Mouse (Mus musculus): Measurements from ENCODE around the gene Sco1. TPM values are rescaled to one million over a fixed set of nuclear protein-coding genes. Genes with fewer than 3 reads are reported as not detected.
"Not testable (repeated sequence)": the region's sequence is repeated elsewhere in the genome, so short reads cannot be mapped to it uniquely, and the experiment has no call there.

The Sco1 gene
- 6.2 and 7.4 TPM in 2 replicates for polyA plus RNA-seq (2012; rRNA removed)

DNA sequence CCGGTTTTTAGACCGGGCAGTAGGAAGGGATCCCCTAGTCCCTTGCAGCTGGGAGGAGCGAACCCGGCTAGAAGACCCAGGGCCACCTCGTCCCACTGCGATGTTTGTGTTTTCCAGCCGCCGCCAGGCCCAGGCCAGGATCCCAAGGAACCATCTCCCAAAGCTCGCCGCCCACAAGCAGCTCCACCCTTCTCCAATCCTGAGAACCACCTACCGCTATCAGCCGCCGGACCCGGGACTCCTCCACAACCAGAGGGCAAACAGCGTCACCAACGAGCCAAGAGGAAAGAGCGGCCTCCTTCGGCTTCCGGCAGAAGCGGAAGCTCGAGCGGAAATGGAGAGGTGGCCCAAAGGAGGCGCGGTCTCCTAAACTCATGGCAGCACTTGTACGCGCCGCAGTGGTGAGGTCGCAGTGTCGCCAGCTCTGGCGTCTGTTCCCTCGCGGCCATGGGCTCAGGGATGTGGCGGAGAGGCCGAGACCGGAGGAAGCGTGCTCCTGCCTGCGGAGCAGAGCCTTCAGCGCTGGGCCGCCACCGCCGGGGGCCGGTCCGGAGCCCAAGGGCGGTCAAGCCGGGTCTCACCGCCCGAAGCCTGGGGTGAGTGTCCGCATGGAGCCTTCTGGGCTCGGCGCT, at the start of gene Sco1, which contains the start of gene Adprm:
Gene Sco1 (plus strand): TSS at position 350 of the 632 bp plus-strand sequence.
Gene Adprm (minus strand): TSS at position 274 of the 632 bp plus-strand sequence.
- peak; percentile 82 to 91 for DNase-seq (ENCODE audit: extremely low spot score in 1 of 2, low spot score in 1 of 2)

DNA sequence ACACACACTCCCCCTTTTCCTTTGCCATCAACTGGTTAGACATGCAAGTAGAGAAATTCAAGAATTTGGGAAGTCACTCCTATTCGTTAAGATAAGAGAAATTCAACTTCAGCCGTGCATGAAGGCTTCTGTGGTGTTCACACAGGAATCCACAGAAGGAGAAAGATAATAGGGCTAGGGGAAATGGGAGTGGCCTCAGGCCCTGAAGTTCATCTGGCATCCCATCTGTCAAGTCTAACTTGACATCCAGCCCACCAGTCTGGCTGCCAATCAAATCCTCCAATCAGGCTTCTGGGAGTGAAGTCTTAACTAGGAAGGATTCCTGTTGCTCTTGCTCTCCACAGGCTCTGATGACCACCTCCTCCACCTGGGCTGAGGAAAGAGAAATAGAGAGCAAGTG, 49.6 kb upstream of the Sco1 start:
- DNase-seq (ENCODE audit: extremely low spot score in 1 of 2, low spot score in 1 of 2): no peak

DNA sequence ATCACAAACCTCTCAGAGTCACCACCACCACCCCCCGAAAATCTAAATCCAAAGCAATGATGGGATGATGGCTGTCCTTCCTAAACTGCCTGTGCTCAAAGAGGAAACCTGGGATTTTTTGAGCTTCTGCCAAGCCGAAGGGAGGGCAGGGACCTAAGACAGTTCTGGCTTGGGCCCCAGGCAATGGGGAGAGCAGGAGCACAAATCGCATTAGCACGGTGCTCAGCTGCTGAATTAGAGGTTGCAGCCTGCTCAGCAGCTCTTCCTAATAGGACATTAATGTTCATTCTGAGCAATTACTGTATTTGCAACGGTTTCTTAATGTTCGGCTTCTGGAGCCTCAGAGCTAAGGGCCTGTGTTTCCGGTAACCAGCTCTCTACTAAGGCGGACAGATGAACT, 44.5 kb upstream of the Sco1 start:
- no peak for DNase-seq (ENCODE audit: extremely low spot score in 1 of 2, low spot score in 1 of 2)

DNA sequence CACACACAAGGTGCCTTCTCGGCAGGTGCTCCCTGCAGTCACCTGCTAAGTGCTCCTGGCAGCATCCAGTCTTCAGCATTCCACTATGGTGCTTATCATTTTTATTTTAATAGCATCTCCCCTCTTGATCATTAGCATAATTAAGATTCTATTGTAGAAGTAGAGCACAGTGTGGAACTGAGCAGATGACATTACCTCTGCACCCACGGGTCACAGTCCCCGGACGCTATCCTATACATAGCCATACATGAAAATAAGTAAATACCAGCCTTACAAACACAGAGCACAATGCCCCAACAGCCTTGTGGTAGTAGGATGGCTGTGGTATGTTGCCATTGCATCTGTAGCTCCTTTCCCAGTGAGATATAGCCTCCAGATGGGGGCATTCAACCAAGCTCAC, 43.9 kb upstream of the Sco1 start:
- DNase-seq (ENCODE audit: extremely low spot score in 1 of 2, low spot score in 1 of 2): no peak

DNA sequence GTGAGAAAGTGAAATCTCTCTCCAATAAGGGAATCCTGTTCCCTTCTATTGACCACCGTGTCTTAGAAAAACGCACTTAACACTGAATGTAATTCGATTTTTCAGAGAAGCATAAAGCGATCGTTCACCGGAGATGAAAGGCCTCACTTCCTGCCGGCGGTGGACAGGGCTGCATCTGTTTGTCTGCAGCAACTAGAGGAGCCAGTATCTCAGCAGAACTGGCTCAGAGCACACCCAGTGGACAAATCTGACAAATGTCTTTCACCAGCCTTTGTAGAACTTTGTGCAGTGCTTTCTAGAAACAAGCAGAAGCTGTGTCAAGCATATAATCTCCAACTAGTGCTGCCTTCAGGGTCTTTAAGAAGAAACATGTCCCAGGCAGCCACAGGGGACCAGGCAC, 42.0 kb upstream of the Sco1 start:
- DNase-seq (ENCODE audit: extremely low spot score in 1 of 2, low spot score in 1 of 2): peak in 1 of 2 experiments; percentile 35

DNA sequence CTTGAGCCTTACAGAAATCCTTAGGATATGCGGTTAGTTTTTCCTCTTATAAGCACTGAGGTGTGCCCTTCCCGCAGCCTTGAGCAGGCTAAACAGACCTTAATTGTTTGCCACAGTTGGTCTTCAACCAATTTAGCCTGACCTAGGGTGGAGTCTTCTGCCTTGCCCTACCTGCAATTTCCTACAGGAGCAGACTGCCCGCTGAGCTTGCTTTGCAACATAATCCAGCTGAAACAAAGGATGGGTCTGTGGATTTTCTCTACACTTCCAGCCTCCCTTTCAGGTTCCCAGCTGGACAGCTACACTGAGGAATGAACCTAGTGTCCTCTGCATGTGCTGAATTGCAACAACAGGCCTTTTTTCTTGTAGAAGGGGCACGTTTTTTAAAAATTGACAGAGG, 40.8 kb upstream of the Sco1 start:
- no peak for DNase-seq (ENCODE audit: extremely low spot score in 1 of 2, low spot score in 1 of 2)

DNA sequence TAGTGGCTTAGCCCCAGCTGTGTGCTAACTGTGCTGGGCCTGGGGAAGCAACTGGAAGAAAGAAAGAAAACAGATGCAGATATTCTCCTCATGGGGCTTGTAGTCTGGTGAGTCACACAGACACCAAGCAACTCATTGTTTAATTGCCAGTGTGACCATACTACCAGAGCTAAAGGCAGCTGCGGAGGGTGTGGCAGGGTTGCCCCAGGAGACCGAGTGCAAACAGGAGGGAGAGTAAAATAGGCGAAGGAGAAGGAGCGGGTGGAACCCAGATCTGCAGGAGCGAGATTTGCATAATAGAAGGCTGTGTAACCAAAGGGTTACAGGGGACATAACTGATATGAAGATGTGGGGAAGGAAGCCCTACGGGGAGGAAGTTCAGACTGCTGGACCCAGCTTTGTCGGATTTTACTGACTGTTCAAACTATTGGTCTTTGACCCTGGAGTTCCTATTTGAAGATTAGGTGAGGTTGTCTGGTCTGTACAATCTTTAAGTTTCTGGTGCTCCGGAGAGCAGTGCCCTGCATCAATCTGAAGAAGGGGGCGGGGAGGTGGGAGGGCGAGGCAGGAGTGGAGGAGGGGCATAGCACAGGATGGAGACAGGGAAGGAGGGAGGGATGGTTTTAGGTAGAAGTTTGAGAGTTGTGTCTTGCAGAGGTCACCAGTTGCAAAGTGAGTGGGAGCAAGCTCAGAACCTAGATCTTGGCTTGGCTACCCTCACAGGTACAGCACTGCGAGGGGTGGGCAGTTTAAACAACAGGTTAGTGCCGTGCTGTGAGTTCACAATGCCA, 34.5 kb upstream of the Sco1 start:
- DNase-seq (ENCODE audit: extremely low spot score in 1 of 2, low spot score in 1 of 2): no peak

DNA sequence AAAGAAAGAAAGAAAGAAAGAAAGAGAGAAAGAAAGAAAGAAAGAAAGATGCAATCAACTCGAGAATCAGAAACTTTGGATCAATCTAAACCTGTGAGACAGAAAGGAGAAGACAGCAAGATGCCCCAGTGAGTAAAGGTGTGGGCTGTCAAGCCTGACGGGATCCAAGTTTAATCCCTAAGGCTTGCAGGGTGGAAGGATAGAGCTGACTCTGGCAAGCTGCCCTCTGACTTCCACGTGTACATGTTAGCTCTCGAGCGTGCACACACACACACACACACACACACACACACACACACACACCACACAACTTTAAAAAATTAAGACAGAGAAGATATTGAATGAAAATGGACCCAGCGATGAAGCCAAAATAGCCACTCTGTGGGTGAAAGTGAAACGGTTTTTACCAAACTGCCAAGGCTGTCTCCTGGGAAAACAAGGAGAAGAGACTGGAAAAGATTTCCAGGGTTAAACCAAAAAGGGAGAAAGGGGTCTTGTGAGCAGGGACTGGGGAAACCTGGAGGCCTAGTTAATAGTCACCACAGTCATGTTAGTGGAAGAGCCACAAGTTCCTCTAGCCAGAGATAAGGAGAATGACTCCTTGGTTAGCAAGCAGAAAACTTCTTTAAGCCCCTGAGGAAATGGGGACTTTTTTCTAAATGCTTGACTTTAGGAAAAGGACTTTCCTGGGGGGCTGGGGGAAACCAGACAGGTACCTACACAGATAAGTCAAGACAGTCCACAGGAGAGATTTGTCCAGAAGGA, 32.6 kb upstream of the Sco1 start:
- no peak for DNase-seq (ENCODE audit: extremely low spot score in 1 of 2, low spot score in 1 of 2)

DNA sequence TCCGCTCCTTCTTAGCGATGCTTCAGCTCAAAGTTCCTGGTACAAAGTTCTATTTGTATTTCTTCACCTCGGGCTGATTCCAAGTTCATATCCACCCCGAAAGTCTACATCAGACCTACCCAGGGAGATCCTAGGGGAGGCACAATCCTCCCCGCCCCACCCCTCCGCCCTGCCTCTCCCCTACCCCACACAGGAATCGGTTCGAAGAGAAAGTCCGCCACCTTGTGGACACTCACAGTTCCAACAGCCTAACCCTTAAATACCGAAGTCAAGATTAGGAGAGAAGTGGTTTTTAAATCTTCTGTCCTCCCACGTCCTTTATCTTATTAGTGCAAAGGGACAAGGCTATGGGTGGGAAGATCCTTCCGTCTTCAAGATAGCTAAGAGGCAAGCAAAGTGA, 31.5 kb upstream of the Sco1 start:
- DNase-seq (ENCODE audit: extremely low spot score in 1 of 2, low spot score in 1 of 2): peak; percentile 26 to 80

DNA sequence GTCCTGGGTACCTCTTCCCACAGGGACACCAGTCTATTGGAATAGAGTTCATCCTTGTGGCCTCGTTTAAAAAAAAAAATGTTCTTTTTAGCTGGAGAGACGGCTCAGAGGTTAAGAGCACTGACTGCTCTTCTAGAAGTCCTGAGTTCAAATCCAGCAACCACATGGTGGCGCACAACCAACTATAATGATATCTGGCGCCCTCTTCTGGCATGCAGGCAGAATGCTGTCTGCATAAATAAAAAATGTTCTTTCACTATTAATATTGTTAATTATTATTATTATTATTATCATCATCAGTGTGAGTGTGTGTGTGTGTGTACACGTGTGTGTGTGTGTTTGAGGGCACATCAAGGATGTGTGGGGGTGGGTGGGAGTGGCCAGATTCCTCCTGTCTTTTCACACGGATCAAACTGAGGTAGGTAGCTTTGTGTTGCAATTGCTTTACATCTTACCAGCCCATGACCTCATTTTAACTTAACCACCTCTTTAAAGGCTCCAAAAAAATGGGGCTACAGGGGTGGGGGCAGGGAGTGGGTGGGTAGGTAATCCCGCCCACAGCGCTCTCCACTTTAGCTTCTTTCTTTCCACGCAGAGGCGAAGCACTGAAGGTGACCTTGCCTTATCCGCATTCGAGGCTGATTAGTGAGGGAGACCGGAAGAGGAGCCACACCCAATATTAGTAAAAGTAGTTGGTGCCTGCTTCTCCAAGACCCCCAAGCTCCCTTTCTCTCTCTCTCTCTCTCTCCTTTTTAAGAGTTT, 29.9 kb upstream of the Sco1 start:
- DNase-seq (ENCODE audit: extremely low spot score in 1 of 2, low spot score in 1 of 2): no peak

DNA sequence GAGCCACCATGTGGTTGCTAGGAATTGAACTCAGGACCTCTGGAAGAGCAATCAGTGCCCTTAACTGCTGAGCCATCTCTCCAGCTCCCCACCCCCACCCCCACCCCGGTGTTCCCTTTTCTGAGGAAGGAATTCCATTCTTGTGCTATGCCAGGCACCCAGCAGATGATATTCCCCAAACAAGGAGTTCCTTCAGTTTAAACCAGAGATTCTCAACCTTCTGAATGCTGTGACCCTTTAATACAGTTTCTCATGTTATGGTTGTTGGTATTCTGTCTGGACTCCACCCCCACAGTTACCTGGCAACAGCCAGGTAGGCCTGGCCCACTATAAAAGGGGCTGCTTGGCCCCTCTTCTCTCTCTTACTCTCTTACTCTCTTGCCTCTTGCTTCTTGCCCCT, 29.3 kb upstream of the Sco1 start:
- not testable (repeated sequence) for DNase-seq (ENCODE audit: extremely low spot score in 1 of 2, low spot score in 1 of 2)

DNA sequence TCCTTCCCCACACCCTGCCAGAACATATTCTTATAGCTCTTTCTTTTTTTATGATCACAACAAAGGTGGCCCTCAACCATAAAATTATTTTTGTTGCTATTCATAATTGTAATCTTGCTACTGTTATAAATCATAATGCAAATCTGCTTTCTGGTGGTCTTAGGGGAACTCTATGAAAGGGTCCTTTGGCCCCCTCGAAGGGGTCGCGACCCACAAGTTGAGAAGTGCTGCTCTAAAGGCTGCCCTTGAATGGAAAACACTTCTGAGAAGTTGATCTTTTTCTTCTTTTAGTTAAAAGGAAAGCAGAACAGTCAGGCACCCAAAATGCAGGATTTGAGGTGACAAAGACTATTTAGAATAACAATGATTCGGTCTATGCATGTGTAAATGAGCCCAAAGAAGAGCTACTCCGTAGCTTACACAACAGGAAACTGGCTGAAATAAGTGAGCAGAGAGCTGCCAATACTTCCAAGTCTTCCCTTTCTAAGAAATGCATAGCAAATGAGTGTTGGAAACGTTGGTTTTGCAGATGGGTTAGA, 28.6 kb upstream of the Sco1 start:
- DNase-seq (ENCODE audit: extremely low spot score in 1 of 2, low spot score in 1 of 2): no peak

DNA sequence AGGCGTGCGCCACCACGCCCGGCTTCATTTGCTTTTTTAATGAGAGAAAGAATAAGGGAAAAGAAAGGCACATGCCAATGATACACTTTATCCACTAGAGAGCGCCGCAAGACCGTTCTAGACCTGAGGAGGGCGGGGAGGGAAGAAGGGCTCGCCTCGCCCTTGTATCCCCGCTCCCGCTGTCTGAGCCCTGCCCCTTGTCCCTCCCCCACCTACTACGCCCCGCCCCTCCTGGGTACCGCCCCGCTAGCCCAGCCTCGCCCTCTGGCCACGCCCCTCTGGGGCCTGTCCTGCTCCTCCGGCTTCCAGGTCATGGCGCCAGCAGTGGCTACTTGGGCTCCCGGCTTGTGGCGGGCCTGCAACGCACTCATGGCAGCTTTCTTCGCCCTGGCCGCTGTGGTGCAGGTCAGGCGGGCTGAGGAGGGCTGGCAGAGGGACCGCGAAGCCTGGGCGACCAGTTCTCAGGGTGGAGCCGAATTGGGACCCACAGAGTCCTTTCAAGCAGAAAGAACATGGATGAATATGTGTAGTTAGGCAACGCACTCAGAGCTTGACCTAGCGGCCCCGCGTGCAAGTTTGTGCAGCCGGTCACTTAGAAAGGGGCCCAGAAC, 27.5 kb upstream of the Sco1 start, which contains the start of gene Tmem220:
Gene Tmem220 (plus strand): TSS at position 288 of the 611 bp plus-strand sequence.
- DNase-seq (ENCODE audit: extremely low spot score in 1 of 2, low spot score in 1 of 2): peak; percentile 74 to 89

DNA sequence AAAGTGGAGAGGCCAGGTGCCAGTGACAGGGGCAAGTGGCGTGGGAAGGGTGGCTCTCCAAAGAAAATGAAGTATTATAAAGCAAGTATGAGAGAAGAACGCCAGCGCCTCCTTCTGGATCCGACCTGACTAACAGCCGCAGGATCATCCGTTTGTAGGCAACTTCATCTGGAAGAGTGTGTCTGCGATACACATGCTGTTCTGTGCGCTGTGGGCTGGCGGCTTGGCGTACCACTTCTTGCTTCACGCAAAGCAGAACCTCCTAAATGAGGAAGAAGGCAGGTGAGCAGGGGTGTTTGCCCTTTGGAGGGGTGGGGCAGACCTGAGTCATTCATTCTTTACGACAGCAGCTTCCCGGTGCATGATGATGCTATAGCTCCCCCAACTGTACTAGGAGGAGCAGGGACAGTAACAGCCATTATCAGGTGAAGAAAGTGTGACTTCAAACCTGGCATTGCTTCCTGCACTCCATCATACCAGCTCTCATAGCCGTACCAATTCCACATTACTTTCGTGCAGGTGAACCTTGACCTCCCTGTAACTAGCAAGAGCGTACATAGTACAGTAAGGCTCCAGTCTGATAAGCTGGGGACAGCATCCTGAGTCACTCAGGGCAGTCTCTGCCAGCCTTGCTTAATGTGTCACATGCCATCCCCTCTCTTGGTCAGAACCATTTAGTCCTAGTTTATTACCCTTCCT, 21.4 kb upstream of the Sco1 start:
- no peak for DNase-seq (ENCODE audit: extremely low spot score in 1 of 2, low spot score in 1 of 2)

DNA sequence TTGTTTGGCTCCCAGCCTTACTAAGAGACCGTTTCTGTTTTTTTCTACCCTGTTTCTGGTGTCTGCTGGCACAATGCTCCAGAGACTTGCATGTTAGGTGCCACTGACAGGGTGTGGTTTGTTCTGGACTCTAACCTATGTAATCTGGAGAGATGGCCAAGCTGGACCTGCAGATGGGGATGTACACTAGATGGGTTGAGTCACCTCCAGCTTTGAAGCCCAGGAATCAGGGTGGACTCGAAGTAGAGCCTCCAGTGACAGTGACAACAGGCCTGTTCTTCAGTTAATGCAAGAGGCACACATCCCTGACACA, 20.9 kb upstream of the Sco1 start:
- no peak for DNase-seq (ENCODE audit: extremely low spot score in 1 of 2, low spot score in 1 of 2)

DNA sequence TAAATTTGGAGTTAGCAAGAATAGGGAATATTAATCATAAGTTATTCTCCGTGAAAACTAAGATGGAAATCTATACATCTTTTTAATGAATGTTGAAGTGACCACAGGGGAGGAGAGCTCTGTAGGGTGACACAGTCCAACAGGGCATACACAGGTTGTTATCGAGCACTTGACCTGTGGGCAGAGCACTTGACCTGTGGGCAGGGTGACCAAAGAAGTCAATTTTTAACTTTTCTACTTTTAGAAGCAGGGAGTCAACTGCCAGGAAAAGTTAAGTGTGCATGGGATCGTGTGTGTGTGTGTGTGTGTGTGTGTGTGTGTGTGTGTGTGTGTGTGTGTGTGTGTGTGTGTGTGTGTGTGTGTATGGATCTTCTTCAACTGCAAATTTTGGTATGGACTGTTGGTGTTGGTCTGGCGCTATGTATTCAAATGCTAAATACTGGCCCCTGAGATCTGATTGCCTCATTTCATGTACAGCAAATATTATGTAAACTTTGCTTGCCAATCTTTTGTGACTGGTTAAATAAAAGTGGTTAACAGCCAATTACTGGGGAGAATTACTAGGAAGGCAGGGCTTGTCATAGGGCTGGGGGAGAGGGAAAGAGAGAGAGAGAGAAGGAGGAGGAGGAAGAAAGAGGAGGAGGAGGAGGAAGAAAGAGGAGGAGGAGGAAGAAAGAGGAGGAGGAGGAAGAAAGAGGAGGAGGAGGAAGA, 17.5 kb upstream of the Sco1 start:
- DNase-seq (ENCODE audit: extremely low spot score in 1 of 2, low spot score in 1 of 2): no peak

DNA sequence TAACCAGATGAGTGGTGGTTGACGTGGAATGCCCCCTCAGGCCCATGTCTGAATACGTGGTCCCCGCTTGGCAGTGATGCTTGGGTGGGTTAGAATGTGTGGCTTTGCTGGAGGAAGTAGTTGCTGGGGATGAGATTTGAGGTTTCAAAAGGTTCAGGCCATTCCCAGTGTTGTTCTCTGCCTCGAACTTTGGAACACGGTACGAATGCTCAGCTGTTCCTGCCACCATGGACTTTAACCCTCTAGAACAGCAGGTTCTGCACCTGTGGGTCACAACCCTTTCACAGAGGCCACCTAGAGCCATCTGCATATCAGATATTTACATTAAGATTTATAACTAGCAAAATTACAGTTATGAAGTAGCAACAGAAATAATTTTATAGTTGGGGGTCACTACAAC, 16.2 kb upstream of the Sco1 start:
- no peak for DNase-seq (ENCODE audit: extremely low spot score in 1 of 2, low spot score in 1 of 2)

DNA sequence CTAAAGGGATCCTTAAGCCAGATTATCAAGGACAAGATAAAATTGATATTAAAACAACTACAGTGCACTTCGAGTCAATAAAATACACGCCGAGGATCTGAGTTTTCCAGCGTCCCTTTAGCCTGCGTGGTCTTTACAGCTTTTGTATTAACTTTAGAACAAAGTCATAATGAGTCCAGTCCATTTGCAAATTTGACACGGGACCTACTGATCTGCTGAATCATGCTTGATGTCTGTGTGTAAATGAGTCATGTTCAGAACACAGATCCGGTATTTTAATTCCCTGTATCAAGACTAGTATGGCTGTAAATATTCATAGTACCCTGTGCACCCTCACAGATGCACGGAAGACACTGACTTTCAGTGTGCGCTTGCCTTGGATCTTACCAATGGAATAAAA, 15.6 kb upstream of the Sco1 start:
- no peak for DNase-seq (ENCODE audit: extremely low spot score in 1 of 2, low spot score in 1 of 2)

DNA sequence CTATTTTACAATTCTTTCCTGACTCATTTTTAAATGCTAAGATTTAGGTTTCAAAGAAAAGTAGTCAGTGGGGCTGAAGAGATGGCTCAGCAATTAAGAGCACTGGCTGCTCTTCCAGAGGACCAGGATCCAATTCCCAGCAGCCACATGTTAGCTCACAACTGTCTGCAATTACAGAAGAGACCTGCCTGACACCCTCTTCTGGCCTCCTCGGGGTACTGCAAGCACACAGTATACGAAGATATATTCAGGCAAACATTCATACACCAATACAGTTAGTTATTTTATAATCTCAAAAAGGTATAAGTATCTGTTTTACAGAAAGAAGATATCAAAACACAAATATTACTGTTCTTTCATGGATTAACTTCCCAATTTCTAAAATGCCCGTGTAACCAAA, 12.7 kb upstream of the Sco1 start:
- no peak for DNase-seq (ENCODE audit: extremely low spot score in 1 of 2, low spot score in 1 of 2)
